Mouse (Mus musculus) liver, adult 2 months (tissue): ENCODE data around the gene Mast1.

Experiments used
- CTCF ChIP-seq: fragments of 200-500 bp; IDR thresholded peaks from 2 replicates; pipeline ENCODE4 v1.5.1; 2011; ENCODE audit warnings: low read depth, low read length, control low read depth
- POLR2A ChIP-seq: fragments of 200-500 bp; IDR thresholded peaks from 2 replicates; pipeline ENCODE4 v1.6.1; 2011; ENCODE audit warnings: low read length, control low read depth; ENCODE audit not compliant: insufficient read depth; ENCODE audit errors: extremely low read depth

- no peak for TF ChIP-seq CTCF
- no peak for TF ChIP-seq POLR2A
These were observed 29.7 kb downstream of the Mast1 start for GRCm38 (mm10) chr8:84907493-84907892.
